Mouse (Mus musculus) left cerebral cortex, adult 6 months (tissue): ENCODE measurements around the gene Adam17. TPM values are rescaled to one million over a fixed set of nuclear protein-coding genes. Genes with fewer than 3 reads are reported as not detected.

Experiments
- long read RNA-seq, 2 experiments: library from polyadenylated mRNA; unstranded; transcript quantifications; one replicate each; pipeline ENCODE4 v2.0.0; 2019 to 2020
- polyA plus RNA-seq: library from polyadenylated mRNA; unstranded; fragments of <200 nt; fragmentation: Nextera tagmentation; gene quantifications from 2 replicates; pipeline ENCODE4 v1.2.3, GENCODE M21; 2021

Gene Adam17
- 3.3 and 4.6 TPM in 2 replicates for polyA plus RNA-seq
- long read RNA-seq, experiment 1, full-length matches to known transcripts, result 25 of 41 reads
- long read RNA-seq, experiment 1, partial matches to known transcripts, result 10 of 41 reads
- long read RNA-seq, experiment 1, other reads (novel, unspliced or antisense), result 6 of 41 reads
- long read RNA-seq, experiment 2, full-length matches to known transcripts, result 2 of 4 reads
- long read RNA-seq, experiment 2, partial matches to known transcripts, result 2 of 4 reads
- long read RNA-seq, experiment 2, other reads (novel, unspliced or antisense), result 0 of 4 reads

GRCm38 (mm10) chr12:21373100-21373819 is at the start of gene Adam17:
TSS of gene Adam17 (minus strand) at chr12:21373632.

GRCm38 (mm10) chr12:21417100-21418070 is 44.0 kb upstream of the Adam17 start, which contains the start of gene Ywhaq:
TSS of gene Ywhaq (minus strand) at chr12:21417637.

DNA sequence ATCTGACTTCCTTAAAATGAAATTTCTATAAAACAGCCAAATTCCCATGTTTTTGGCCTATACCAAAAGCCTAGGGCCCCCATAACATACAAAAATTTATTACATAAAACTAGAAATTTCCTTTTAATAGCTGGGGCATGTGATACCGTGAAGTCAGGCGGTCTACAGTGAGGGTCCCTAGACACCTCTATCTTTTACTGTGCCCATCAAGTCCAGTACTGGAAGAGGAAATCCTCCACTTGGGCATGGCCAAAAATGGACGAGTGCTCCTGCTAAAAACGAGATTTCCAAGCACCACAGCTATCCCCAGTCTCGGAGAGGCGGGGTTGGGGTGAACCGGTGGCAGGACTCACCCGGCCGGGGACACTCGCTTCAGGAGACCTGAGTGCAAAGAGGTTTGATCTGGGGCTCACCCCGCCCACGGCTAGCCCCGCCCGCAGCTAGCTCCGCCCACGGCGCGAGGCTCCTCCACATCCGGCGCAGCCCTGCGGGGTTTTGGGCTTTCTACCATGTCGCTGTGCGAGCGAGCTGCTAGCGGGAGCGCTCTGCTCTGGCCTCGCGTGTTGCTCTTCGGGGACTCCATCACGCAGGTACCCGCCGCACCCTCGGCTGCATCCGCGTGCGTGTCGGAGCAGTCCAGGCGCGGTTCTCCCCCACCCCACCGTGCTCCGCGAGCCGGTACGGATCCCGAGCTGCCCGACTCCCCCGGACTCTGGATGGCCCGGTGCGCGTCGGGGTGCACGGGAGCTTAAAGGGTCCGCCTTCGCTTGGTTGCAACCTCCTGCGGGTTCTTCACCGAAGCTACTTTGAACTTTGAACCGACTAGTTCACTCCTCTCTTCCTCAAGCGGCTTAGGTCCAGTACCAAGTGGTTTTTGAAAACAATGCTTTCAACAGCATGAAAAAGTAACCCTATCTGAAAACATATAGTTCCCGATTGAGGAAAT is 57.2 kb downstream of the Adam17 start, which contains the start of gene Iah1:
Gene Iah1 (plus strand): TSS at position 467 of the 946 bp plus-strand sequence.

GRCm38 (mm10) chr12:21286243-21286622 is 87.2 kb downstream of the Adam17 start, which contains the start of gene Itgb1bp1:
TSS of gene Itgb1bp1 (minus strand) at chr12:21286284.

DNA sequence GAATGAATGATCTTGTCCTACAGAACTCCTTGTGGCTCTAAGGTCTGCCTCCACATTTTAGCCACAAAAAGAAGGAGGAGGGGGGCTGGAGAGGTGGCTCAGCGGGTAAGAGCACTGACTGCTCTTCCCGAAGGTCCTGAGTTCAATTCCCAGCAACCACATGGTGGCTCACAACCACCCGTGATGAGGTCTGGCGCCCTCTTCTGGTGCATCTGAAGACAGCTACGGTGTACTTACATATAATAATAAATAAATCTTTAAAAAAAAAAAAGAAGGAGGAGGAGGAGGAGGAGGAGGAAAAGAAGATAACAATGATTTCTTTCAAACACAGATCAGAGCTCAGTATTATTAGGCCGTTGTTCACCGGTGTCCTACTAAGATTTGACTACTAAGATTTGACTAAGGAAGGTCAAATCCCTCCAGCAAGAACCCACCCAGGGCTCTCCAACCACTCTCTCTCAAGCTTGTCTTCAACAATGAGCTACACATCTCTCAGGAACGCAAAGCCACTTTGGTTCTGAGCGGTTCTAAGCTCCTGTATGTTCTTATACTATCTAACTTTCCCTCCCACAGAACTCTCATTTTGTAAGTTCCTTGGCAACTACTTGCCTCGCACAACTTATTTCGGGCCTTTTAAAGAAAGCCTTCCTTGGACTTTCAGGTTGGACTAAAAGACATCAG is 88.5 kb downstream of the Adam17 start, which contains the start of gene Cpsf3:
Gene Cpsf3 (plus strand): TSS at position 631 of the 681 bp plus-strand sequence.

Other genes starting within 250 kb of the Adam17 start
- gene Cpsf3, start 88.2 kb downstream of the Adam17 start, polyA plus RNA-seq, result 35.2 and 41.2 TPM in 2 replicates
- 41.3 and 53.9 TPM in 2 replicates for gene Itgb1bp1, start 87.3 kb downstream of the Adam17 start, polyA plus RNA-seq
- gene Iah1, start 57.2 kb downstream of the Adam17 start, polyA plus RNA-seq, result 27.9 and 35.9 TPM in 2 replicates
- 438 and 539 TPM in 2 replicates for gene Ywhaq, start 44.0 kb upstream of the Adam17 start, polyA plus RNA-seq